Mouse (Mus musculus) myocyte (in vitro differentiated cells): ENCODE data around the gene Dtx4.
"Not testable (repeated sequence)": the region's sequence is repeated elsewhere in the genome, so short reads cannot be mapped to it uniquely, and the experiment has no call there.

ENCODE experiments used
- CEBPB ChIP-seq: IDR thresholded peaks from 2 replicates; pipeline ENCODE4 v1.6.1; 2011; ENCODE audit warnings: mild to moderate bottlenecking, moderate library complexity; ENCODE audit not compliant: poor library complexity, insufficient read depth, severe bottlenecking
- E2F4 ChIP-seq: IDR thresholded peaks from one replicate; pipeline ENCODE4 v1.6.1; 2011; ENCODE audit warnings: mild to moderate bottlenecking, control low read depth, moderate library complexity; ENCODE audit not compliant: insufficient read depth
- POLR2A ChIP-seq: IDR thresholded peaks from one replicate; pipeline ENCODE4 v1.6.1; 2011; ENCODE audit warnings: low read depth, mild to moderate bottlenecking, control low read depth, moderate library complexity; ENCODE audit not compliant: insufficient read length
- REST ChIP-seq: IDR thresholded peaks from one replicate; pipeline ENCODE4 v1.6.1; 2011; ENCODE audit warnings: mild to moderate bottlenecking, control low read depth, moderate library complexity; ENCODE audit not compliant: insufficient read depth, insufficient read length
- TCF12 ChIP-seq: IDR thresholded peaks from one replicate; pipeline ENCODE4 v1.6.1; 2011; ENCODE audit warnings: mild to moderate bottlenecking, control low read depth; ENCODE audit not compliant: poor library complexity, insufficient read depth, severe bottlenecking

DNA sequence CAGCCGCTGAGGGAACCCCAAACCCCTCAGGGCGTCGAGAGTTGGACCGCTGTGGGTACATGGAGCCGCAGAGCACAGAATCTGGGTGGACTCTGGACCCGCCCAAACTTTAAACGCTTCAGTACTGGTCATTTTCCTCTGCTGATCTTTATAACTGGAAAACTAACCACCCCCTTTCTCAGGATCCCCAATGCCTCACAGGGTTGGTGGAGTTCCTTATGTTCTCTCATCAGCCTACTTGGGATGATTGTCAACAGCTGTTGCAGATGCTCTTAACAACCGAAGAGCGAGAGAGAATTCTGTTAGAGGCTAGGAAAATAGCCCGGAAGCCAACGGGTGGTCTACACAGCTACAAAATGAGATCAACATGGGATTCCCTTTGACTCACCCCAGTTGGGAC, 44.2 kb upstream of the Dtx4 start, which contains the start of gene Fam111a:
- not testable (repeated sequence) for TF ChIP-seq REST, CEBPB, TCF12, POLR2A, E2F4
